Mouse (Mus musculus): ENCODE measurements at regions not wholly inside any gene's neighbourhood (a gene's known extent, or its start where the extent isn't known, plus 50 kb on each side); places are given as distances from the start of the nearest gene placed in this dataset.
"Not testable (repeated sequence)": the region's sequence is repeated elsewhere in the genome, so short reads cannot be mapped to it uniquely, and the experiment has no call there.

- not testable (repeated sequence) for H3K9ac ChIP-seq; H3K27ac ChIP-seq (replicated peaks); H3K4me1 ChIP-seq; H3K27me3 ChIP-seq (replicated peaks); H3K36me3 ChIP-seq; H3K4me3 ChIP-seq; ATAC-seq (ENCODE audit: extremely low read depth, insufficient number of reproducible peaks, low FRiP score, low TSS enrichment); H3K4me2 ChIP-seq
- WGBS, result 83% methylated on average over 2 of the region's 2 CpGs
- H3K9me3 ChIP-seq, result peaks cover 78% of the 10 kb centered on the region
These were observed 50.7 kb upstream of the Cyp3a41b start for GRCm38 (mm10) chr5:145635204-145635603.

Data from heart, embryonic 13.5 days (tissue).